Mouse (Mus musculus) left cerebral cortex, adult 6 months (tissue): ENCODE results near the gene Olfr1344. TPM values are rescaled to one million over a fixed set of nuclear protein-coding genes. Genes with fewer than 3 reads are reported as not detected.

Experiments used
- long read RNA-seq, 2 experiments: library from polyadenylated mRNA; unstranded; transcript quantifications; one replicate each; pipeline ENCODE4 v2.0.0; 2019 to 2020
- polyA plus RNA-seq: library from polyadenylated mRNA; unstranded; fragments of <200 nt; fragmentation: Nextera tagmentation; gene quantifications from 2 replicates; pipeline ENCODE4 v1.2.3, GENCODE M21; 2021

Gene Olfr1344
- polyA plus RNA-seq, result 1.1 and 1.2 TPM in 2 replicates
- long read RNA-seq, experiment 1, partial matches to known transcripts, result 0 of 1 reads
- long read RNA-seq, experiment 1, other reads (novel, unspliced or antisense), result 0 of 1 reads
- long read RNA-seq, experiment 2, result 0 reads

DNA sequence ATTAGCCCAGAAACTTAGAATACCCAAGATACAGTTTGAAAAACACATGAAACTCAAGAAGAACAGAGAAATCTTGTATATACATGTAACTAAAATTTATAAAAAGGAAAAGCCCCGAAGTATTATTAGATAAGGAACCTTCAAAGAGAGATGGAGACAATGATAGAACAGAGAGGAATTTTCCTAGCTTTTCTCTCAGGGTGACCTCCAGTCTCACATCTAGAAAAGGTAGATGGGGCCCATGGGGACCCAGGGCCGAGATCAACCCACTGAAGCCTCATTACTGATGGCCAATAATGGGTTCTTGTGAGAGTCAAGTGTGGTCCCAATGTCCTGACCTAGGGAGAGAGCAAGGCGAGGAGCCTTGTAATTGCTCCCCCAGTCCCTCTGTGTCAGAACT lies at the start of gene Olfr1344:
Olfr1344 (plus strand) TSS at position 301 of the 400 bp plus-strand sequence.

DNA sequence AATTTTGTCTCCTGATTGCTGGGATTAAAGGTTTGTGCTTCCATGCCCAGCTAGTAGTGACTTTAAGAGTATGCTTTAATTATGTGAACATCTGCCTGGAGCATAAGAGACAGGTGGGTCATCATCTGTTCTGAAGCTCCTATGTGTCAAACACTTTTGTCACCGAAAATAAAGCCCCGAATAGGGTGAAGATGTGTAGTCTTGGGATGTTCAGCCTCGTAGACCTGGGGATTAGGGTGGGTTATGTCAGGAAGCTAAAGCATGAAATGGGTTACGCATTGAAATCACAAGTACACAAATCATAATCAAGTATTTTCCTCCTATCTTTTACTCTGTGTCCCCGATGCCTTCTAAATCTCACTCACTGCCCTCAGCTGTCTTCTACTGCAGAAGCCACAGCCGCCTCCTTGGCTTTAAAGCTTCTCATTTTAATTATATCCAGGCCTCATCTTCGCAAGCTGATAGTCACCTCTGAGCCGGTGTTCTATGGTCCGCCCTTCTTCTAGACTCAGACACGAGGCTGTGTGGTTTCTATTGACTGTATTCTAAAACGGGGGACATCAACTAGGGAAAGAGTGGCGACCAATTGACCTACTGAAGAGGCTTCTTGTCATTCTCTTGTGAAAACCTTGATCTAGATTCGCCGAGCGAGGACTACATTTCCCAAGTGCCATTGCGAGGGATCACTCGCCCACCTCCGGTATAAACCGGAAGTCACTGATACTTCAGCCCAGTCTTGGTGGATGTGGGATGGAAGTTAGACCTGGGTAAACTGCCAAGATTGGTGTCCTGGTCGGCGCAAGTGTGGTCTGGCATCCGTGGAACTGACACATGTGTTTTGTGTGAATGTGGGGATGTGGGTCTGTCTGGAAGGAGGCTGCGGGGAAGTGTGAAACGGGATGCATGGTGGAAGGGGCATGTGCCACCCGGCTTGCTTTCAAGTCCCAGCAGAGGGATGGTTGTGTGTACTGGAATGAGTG lies 40.2 kb upstream of the Olfr1344 start, which contains the start of gene Smim17:
Smim17 (plus strand) TSS at position 720 of the 980 bp plus-strand sequence.

DNA sequence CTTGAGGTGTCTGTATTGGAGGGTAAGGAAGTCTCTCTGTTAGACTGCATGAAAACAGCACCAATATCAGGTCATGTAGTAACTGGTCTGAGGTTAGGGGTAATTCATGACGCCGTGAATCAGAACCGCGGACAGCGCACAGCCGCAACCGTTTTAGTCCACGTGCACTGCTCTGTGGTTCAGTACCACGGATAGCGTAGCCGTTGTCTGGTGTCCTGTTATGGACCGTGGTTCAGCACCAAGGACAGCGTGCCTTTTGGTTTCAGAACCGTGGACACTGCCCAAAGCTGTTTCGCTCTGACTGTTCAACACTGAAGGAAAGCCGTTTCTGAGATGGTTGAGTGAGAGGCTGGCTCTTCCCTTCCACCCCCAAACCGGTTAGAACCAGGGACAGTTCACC lies 28.4 kb upstream of the Olfr1344 start, which contains the start of gene Gm20715:
Gm20715 (plus strand) TSS at position 235 of the 400 bp plus-strand sequence.

DNA sequence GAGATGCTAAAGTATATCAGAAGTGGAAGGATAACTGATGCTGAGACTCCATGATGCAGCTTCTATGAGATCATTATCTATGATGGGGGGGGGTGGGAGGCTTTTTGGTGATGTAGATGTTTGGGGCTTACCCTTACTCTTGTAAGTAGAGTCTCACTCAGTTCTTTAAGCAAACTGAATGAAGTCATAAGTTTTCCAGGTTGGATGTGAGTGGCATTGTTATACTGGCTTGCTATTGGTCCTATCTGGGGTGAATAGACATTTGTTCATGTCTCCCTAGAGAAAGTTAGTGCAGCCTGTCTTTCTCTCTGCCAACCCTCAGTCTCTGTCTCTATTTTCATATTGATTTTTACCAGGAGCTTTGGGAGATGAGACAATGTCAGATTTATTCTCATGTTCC lies 17.4 kb downstream of the Olfr1344 start, which contains the start of gene Olfr1336:
Olfr1336 (plus strand) TSS at position 301 of the 400 bp plus-strand sequence.

DNA sequence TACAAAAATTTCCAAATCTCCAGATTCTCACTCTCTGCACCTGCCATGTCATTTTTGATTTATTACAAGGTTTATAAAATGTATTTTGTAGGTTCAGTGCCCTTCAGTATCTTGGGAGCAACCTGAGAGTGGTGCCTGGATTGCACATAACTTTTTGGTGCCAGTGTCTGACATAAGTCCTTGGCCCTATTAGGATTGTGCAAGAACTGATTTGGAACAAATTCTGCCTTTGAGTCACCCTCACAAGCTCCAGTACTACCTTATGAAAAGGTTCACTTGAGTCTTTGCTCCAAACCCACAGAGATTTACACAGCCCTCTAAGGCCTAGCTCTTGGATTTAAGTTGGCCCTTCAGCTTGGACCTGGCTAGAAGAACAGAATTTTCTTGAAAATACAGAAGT lies 28.5 kb downstream of the Olfr1344 start, which contains the start of gene Olfr1346:
Olfr1346 (plus strand) TSS at position 151 of the 400 bp plus-strand sequence.

DNA sequence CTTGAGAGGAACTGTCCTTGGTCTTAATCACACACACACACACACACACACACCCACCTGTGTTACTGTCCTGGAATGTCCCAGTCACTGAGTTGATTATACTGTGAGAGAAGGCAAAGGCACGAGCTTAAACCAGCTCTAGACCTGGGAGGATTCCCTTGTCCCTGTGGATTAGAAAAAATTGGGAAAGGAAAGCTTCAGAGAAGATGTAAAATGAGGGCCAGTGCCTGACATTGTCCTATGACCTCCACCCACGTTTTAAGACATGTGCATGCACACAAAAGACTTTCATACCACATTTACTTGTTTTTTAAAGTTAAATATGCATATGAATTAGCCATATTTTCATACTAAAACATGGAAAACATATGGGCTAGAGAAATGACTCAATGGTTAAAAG lies 48.4 kb downstream of the Olfr1344 start, which contains the start of gene Olfr5:
Olfr5 (minus strand) TSS at position 101 of the 400 bp plus-strand sequence.

Other genes starting within 250 kb of the Olfr1344 start
- not detected in 2 replicates for gene Galp, start 241.6 kb upstream of the Olfr1344 start, polyA plus RNA-seq
- gene Zscan5b, start 216.4 kb upstream of the Olfr1344 start, polyA plus RNA-seq, result not detected in 2 replicates
- gene Epp13, start 186.0 kb upstream of the Olfr1344 start, polyA plus RNA-seq, result not detected in 2 replicates
- 7.6 and 11.4 TPM in 2 replicates for gene Zfp667, start 152.1 kb upstream of the Olfr1344 start, polyA plus RNA-seq
- 5.6 and 6.3 TPM in 2 replicates for gene Zfp583, start 107.4 kb upstream of the Olfr1344 start, polyA plus RNA-seq
- 1.5 and 2.5 TPM in 2 replicates for gene Gm3854, start 94.9 kb upstream of the Olfr1344 start, polyA plus RNA-seq
- 2.7 and 4.1 TPM in 2 replicates for gene Zfp78, start 75.4 kb upstream of the Olfr1344 start, polyA plus RNA-seq
- gene Zfp28, start 55.4 kb upstream of the Olfr1344 start, polyA plus RNA-seq, result 3.2 and 6.0 TPM in 2 replicates
- 4.0 and 5.4 TPM in 2 replicates for gene Smim17, start 40.0 kb upstream of the Olfr1344 start, polyA plus RNA-seq
- 0.09 TPM in 1 of 2 replicates, not detected in the other for gene Gm20715, start 28.4 kb upstream of the Olfr1344 start, polyA plus RNA-seq
- gene Olfr1336, start 17.5 kb downstream of the Olfr1344 start, polyA plus RNA-seq, result not detected in 2 replicates
- not detected in 2 replicates for gene Olfr1346, start 28.4 kb downstream of the Olfr1344 start, polyA plus RNA-seq
- gene Olfr5, start 48.3 kb downstream of the Olfr1344 start, polyA plus RNA-seq, result not detected in 2 replicates
- not detected in 2 replicates for gene Olfr1347, start 61.1 kb downstream of the Olfr1344 start, polyA plus RNA-seq
- not detected in 2 replicates for gene Olfr1348, start 70.1 kb downstream of the Olfr1344 start, polyA plus RNA-seq
- not detected in 2 replicates for gene Olfr1349, start 84.3 kb downstream of the Olfr1344 start, polyA plus RNA-seq
- not detected in 2 replicates for gene Olfr1350, start 126.2 kb downstream of the Olfr1344 start, polyA plus RNA-seq